Mouse (Mus musculus) cerebellum, adult 2 months (tissue): ENCODE results near the gene Olfr576.

Experiments used
- CTCF ChIP-seq: fragments of 200-500 bp; IDR thresholded peaks from 2 replicates; pipeline ENCODE4 v1.5.1; 2011; ENCODE audit warnings: low read depth, mild to moderate bottlenecking, control low read depth, low read length, moderate library complexity, borderline replicate concordance; ENCODE audit not compliant: insufficient read depth
- POLR2A ChIP-seq: fragments of 200-500 bp; IDR thresholded peaks from 2 replicates; pipeline ENCODE4 v1.6.1; 2011; ENCODE audit warnings: low read length, control low read depth, borderline replicate concordance; ENCODE audit not compliant: insufficient read depth

- TF ChIP-seq CTCF (no peak), POLR2A (no peak)
These were observed 46.1 kb upstream of the Olfr576 start for GRCm38 (mm10) chr7:102916405-102916804.
